Mouse (Mus musculus): ENCODE data around the gene Arid1b. TPM values are rescaled to one million over a fixed set of nuclear protein-coding genes. Genes with fewer than 3 reads are reported as not detected.

The Arid1b gene
- polyA plus RNA-seq, 1 experiment from 2014 or later = 5.0 TPM

GRCm38 (mm10) chr17:5295086-5295947 lies 301.2 kb downstream of the Arid1b start:
- WGBS = 74% methylated on average over 19 of the region's 19 CpGs
- Histone ChIP-seq H3K36me3 (peaks cover 14% of the 10 kb centered on the region), H3K4me1 (replicated peaks) (peaks cover 12% of the 10 kb centered on the region), H3K27ac (peak overlapping the region; percentile 45; the same call in 1 of the 2 replicates), H3K9me3 (replicated peaks) (no peaks in the 10 kb centered on the region), H3K4me3 (no peak overlapping the region), H3K27me3 (no peaks in the 10 kb centered on the region), H3K4me2 (no peak overlapping the region), H3K9ac (no peak overlapping the region)
- ATAC-seq (replicated peaks; ENCODE audit: insufficient number of reproducible peaks, insufficient read depth, low FRiP score, low read depth) = no peak

GRCm38 (mm10) chr17:5295948-5296262 lies 301.8 kb downstream of the Arid1b start:
- H3K9me3 ChIP-seq (replicated peaks) = no peaks in the 10 kb centered on the region
- H3K36me3 ChIP-seq = peaks cover 13% of the 10 kb centered on the region
- no peak; the same call in 1 of the 2 replicates for ATAC-seq (replicated peaks; ENCODE audit: insufficient number of reproducible peaks, insufficient read depth, low FRiP score, low read depth)
- no peaks in the 10 kb centered on the region for H3K27me3 ChIP-seq
- H3K9ac ChIP-seq = no peak overlapping the region
- peaks cover 12% of the 10 kb centered on the region for H3K4me1 ChIP-seq (replicated peaks)
- peak overlapping the region; percentile 45; the same call in 1 of the 2 replicates for H3K27ac ChIP-seq
- 82% methylated on average over 7 of the region's 7 CpGs for WGBS
- no peak overlapping the region for H3K4me3 ChIP-seq
- H3K4me2 ChIP-seq = no peak overlapping the region

- no peak overlapping the region for H3K9ac ChIP-seq
- WGBS = 80% methylated on average over 4 of the region's 4 CpGs
Observed at GRCm38 (mm10) chr17:5297491-5297890, 303.4 kb downstream of the Arid1b start.

GRCm38 (mm10) chr17:5297984-5298383 lies 303.9 kb downstream of the Arid1b start:
- no peak overlapping the region for H3K27ac ChIP-seq
- H3K4me2 ChIP-seq = no peak overlapping the region
- H3K4me1 ChIP-seq (replicated peaks) = peaks cover 12% of the 10 kb centered on the region
- H3K36me3 ChIP-seq = peaks cover 6% of the 10 kb centered on the region; the same call in 1 of the 2 replicates
- H3K27me3 ChIP-seq = no peaks in the 10 kb centered on the region
- H3K9me3 ChIP-seq (replicated peaks) = no peaks in the 10 kb centered on the region
- H3K9ac ChIP-seq = no peak overlapping the region
- ATAC-seq (replicated peaks; ENCODE audit: insufficient number of reproducible peaks, insufficient read depth, low FRiP score, low read depth) = no peak
- 89% methylated on average over 10 of the region's 10 CpGs for WGBS
- H3K4me3 ChIP-seq = no peak overlapping the region

More at GRCm38 (mm10) chr17:5297491-5297890, 303.4 kb downstream of the Arid1b start:
- H3K9me3 ChIP-seq (replicated peaks) = no peaks in the 10 kb centered on the region
- no peak for ATAC-seq (replicated peaks; ENCODE audit: insufficient number of reproducible peaks, insufficient read depth, low FRiP score, low read depth)
- H3K27ac ChIP-seq = no peak overlapping the region
- H3K4me3 ChIP-seq = no peak overlapping the region
- H3K4me1 ChIP-seq (replicated peaks) = peaks cover 12% of the 10 kb centered on the region
- no peak overlapping the region for H3K4me2 ChIP-seq
- H3K36me3 ChIP-seq = peaks cover 6% of the 10 kb centered on the region; the same call in 1 of the 2 replicates
- no peaks in the 10 kb centered on the region for H3K27me3 ChIP-seq

- 53% methylated on average over 5 of the region's 5 CpGs for WGBS
Observed at GRCm38 (mm10) chr17:5298891-5299559, 304.9 kb downstream of the Arid1b start.

GRCm38 (mm10) chr17:5302971-5303746 lies 309.0 kb downstream of the Arid1b start:
- no peak overlapping the region for H3K9ac ChIP-seq
- no peaks in the 10 kb centered on the region for H3K9me3 ChIP-seq (replicated peaks)
- no peak overlapping the region for H3K4me2 ChIP-seq
- WGBS = 68% methylated on average over 11 of the region's 11 CpGs
- H3K27ac ChIP-seq = no peak overlapping the region
- peaks cover 9% of the 10 kb centered on the region for H3K4me1 ChIP-seq (replicated peaks)
- 0 out of 2 replicates have a peak, but pooled peaks cover 2% of the 10 kb centered on the region for H3K36me3 ChIP-seq
- no peak overlapping the region for H3K4me3 ChIP-seq
- ATAC-seq (replicated peaks; ENCODE audit: insufficient number of reproducible peaks, insufficient read depth, low FRiP score, low read depth) = no peak
- H3K27me3 ChIP-seq = no peaks in the 10 kb centered on the region

More at GRCm38 (mm10) chr17:5298891-5299559, 304.9 kb downstream of the Arid1b start:
- H3K9me3 ChIP-seq (replicated peaks) = no peaks in the 10 kb centered on the region
- H3K9ac ChIP-seq = no peak overlapping the region
- peaks cover 12% of the 10 kb centered on the region for H3K4me1 ChIP-seq (replicated peaks)
- H3K27me3 ChIP-seq = no peaks in the 10 kb centered on the region
- H3K36me3 ChIP-seq = peaks cover under 1% of the 10 kb centered on the region; the same call in 1 of the 2 replicates
- H3K27ac ChIP-seq = peak overlapping the region; percentile 13; the same call in 1 of the 2 replicates
- ATAC-seq (replicated peaks; ENCODE audit: insufficient number of reproducible peaks, insufficient read depth, low FRiP score, low read depth) = 0 out of 2 replicates have a peak, but pooled peaks have one; percentile 21
- H3K4me2 ChIP-seq = no peak overlapping the region
- H3K4me3 ChIP-seq = no peak overlapping the region

GRCm38 (mm10) chr17:5305783-5306477 lies 311.8 kb downstream of the Arid1b start:
- H3K9me3 ChIP-seq (replicated peaks) = no peaks in the 10 kb centered on the region
- no peak overlapping the region for H3K4me3 ChIP-seq
- WGBS = 78% methylated on average over 10 of the region's 10 CpGs
- 0 out of 2 replicates have a peak, but pooled peaks cover 2% of the 10 kb centered on the region for H3K36me3 ChIP-seq
- no peaks in the 10 kb centered on the region for H3K27me3 ChIP-seq
- no peak for ATAC-seq (replicated peaks; ENCODE audit: insufficient number of reproducible peaks, insufficient read depth, low FRiP score, low read depth)
- H3K27ac ChIP-seq = no peak overlapping the region
- peaks cover 9% of the 10 kb centered on the region for H3K4me1 ChIP-seq (replicated peaks)
- no peak overlapping the region for H3K4me2 ChIP-seq
- H3K9ac ChIP-seq = no peak overlapping the region

GRCm38 (mm10) chr17:5309930-5310329 lies 315.8 kb downstream of the Arid1b start:
- 0 out of 2 replicates have a peak, but pooled peaks have one; percentile 35 for ATAC-seq (replicated peaks; ENCODE audit: insufficient number of reproducible peaks, insufficient read depth, low FRiP score, low read depth)

GRCm38 (mm10) chr17:5310425-5310888 lies 316.3 kb downstream of the Arid1b start:
- ATAC-seq (replicated peaks; ENCODE audit: insufficient number of reproducible peaks, insufficient read depth, low FRiP score, low read depth) = no peak
- no peak overlapping the region for H3K4me3 ChIP-seq
- H3K36me3 ChIP-seq = peaks cover 8% of the 10 kb centered on the region; the same call in 1 of the 2 replicates
- 0 out of 2 replicates have a peak overlapping the region, but pooled peaks have one; percentile 22 for H3K27ac ChIP-seq
- H3K27me3 ChIP-seq = no peaks in the 10 kb centered on the region
- WGBS = 80% methylated on average over 11 of the region's 11 CpGs
- no peaks in the 10 kb centered on the region for H3K9me3 ChIP-seq (replicated peaks)
- H3K4me1 ChIP-seq (replicated peaks) = peaks cover 9% of the 10 kb centered on the region
- H3K4me2 ChIP-seq = no peak overlapping the region
- no peak overlapping the region for H3K9ac ChIP-seq

More at GRCm38 (mm10) chr17:5309930-5310329, 315.8 kb downstream of the Arid1b start:
- no peak overlapping the region for H3K9ac ChIP-seq
- no peaks in the 10 kb centered on the region for H3K27me3 ChIP-seq
- H3K4me2 ChIP-seq = no peak overlapping the region
- H3K4me3 ChIP-seq = no peak overlapping the region
- no peaks in the 10 kb centered on the region for H3K9me3 ChIP-seq (replicated peaks)
- WGBS = 28% methylated on average over 5 of the region's 5 CpGs
- peaks cover 8% of the 10 kb centered on the region; the same call in 1 of the 2 replicates for H3K36me3 ChIP-seq
- H3K27ac ChIP-seq = no peak overlapping the region
- H3K4me1 ChIP-seq (replicated peaks) = peaks cover 9% of the 10 kb centered on the region

GRCm38 (mm10) chr17:5311062-5311461 lies 316.9 kb downstream of the Arid1b start:
- Histone ChIP-seq H3K9me3 (replicated peaks) (no peaks in the 10 kb centered on the region), H3K27ac (no peak overlapping the region), H3K27me3 (no peaks in the 10 kb centered on the region)

More at GRCm38 (mm10) chr17:5311062-5311461, 316.9 kb downstream of the Arid1b start:
- Histone ChIP-seq H3K9ac (no peak overlapping the region), H3K4me1 (replicated peaks) (peaks cover 9% of the 10 kb centered on the region), H3K4me3 (no peak overlapping the region), H3K4me2 (no peak overlapping the region), H3K36me3 (peaks cover 10% of the 10 kb centered on the region; the same call in 1 of the 2 replicates)
- WGBS = 76% methylated on average over 7 of the region's 7 CpGs
- no peak for ATAC-seq (replicated peaks; ENCODE audit: insufficient number of reproducible peaks, insufficient read depth, low FRiP score, low read depth)

All from heart, embryonic 15.5 days (tissue).